Mouse (Mus musculus) ES-Bruce4 (cell line): ENCODE data around the gene Cap2. TPM values are rescaled to one million over a fixed set of nuclear protein-coding genes. Genes with fewer than 3 reads are reported as not detected.

Source experiments
- H3K27ac ChIP-seq: 2 replicates; pipeline ENCODE4 v1.5.1; 2012; ENCODE audit warnings: low read length, inconsistent platforms; ENCODE audit not compliant: insufficient read depth
- H3K27me3 ChIP-seq: 2 replicates; pipeline ENCODE4 v1.6.1; 2012; ENCODE audit warnings: mild to moderate bottlenecking, low read length, inconsistent platforms; ENCODE audit not compliant: control insufficient read depth, poor library complexity, insufficient read depth, severe bottlenecking
- H3K36me3 ChIP-seq: 2 replicates; pipeline ENCODE4 v1.6.1; 2012; ENCODE audit warnings: inconsistent platforms, mild to moderate bottlenecking, low read length, moderate library complexity; ENCODE audit not compliant: control insufficient read depth, poor library complexity, insufficient read depth, severe bottlenecking
- H3K4me1 ChIP-seq: one replicate; pipeline ENCODE4 v1.8.1; 2011; ENCODE audit warnings: low read length; ENCODE audit not compliant: control insufficient read depth, insufficient read depth
- H3K4me3 ChIP-seq: 2 replicates; pipeline ENCODE4 v1.5.1; 2011; ENCODE audit warnings: low read depth, mild to moderate bottlenecking, low read length
- H3K9ac ChIP-seq: 2 replicates; pipeline ENCODE4 v1.6.1; 2012; ENCODE audit warnings: low read depth, mild to moderate bottlenecking, inconsistent platforms; ENCODE audit not compliant: poor library complexity, severe bottlenecking
- H3K9me3 ChIP-seq: replicated peaks from 2 replicates; pipeline ENCODE4 v1.6.1; 2012; ENCODE audit warnings: mild to moderate bottlenecking, low read length, inconsistent platforms; ENCODE audit not compliant: control insufficient read depth, poor library complexity, insufficient read depth, severe bottlenecking
- CTCF ChIP-seq: IDR thresholded peaks from one replicate; pipeline ENCODE4 v1.8.1; 2011; ENCODE audit warnings: low read depth, low read length
- EP300 ChIP-seq: IDR thresholded peaks from 2 replicates; pipeline ENCODE4 v1.6.1; 2011; ENCODE audit warnings: low read depth, low read length; ENCODE audit not compliant: insufficient read depth
- POLR2A ChIP-seq: IDR thresholded peaks from one replicate; pipeline ENCODE4 v1.8.1; 2011; ENCODE audit warnings: low read length; ENCODE audit not compliant: insufficient read depth
- polyA plus RNA-seq: library from polyadenylated mRNA; stranded (reverse); fragments of >200 nt; gene quantifications from 2 replicates; pipeline ENCODE4 v1.2.4, GENCODE M21; 2011; ENCODE audit warnings: low read depth; ENCODE audit not compliant: missing spikeins, insufficient read depth, insufficient read length

Gene Cap2
- polyA plus RNA-seq, 1 experiment: 0.81 TPM

DNA sequence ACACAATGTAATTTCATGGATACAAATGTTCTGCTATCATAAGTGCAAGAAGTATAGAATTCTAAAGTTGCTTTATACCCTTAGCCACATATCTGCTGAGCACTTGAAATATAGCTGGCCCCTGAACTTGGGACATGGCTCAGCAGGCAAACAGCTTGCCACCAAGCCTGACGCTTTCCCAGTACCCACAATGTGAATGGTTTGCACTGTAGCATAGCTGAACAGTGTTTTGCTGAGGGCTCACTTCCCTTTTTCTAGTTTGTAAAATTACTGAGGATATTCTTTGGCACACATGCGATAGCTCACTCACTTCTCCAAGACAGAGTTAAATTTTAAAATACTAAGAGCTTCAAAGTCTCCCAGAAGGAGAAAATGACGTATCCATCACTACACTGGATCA, 20.4 kb upstream of the Cap2 start:
- H3K9me3 ChIP-seq: no peaks in the 10 kb centered on the region
- no peak overlapping the region for H3K9ac ChIP-seq
- no peak overlapping the region for H3K27ac ChIP-seq
- H3K4me3 ChIP-seq: no peak overlapping the region
- H3K36me3 ChIP-seq: no peaks in the 10 kb centered on the region
- H3K27me3 ChIP-seq: no peaks in the 10 kb centered on the region
- TF ChIP-seq CTCF: no peak
- H3K4me1 ChIP-seq: no peaks in the 10 kb centered on the region

DNA sequence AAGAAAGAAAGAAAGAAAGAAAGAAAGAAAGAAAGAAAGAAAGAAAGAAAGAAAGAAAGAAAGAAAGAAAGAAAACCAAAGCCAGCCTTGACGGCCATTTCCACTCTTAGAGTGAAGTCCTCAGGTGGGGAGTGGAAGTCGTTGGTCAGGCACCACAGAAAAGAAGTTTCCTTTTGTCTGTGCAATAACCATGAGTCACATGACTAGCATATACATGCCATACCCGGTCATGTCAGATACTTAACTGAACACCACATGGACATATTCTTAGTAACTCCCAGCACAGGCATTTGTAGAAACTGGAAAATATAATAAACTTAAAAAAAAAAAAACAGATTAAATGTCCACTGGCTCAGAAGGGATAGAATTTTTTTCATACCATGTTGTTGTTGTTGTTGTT, 16.0 kb upstream of the Cap2 start:
- Histone ChIP-seq H3K27me3 (no peaks in the 10 kb centered on the region), H3K36me3 (no peaks in the 10 kb centered on the region), H3K4me1 (no peaks in the 10 kb centered on the region), H3K9me3 (no peaks in the 10 kb centered on the region), H3K27ac (no peak overlapping the region), H3K4me3 (no peak overlapping the region), H3K9ac (no peak overlapping the region)
- TF ChIP-seq EP300 (no peak), POLR2A (no peak), CTCF (no peak)

DNA sequence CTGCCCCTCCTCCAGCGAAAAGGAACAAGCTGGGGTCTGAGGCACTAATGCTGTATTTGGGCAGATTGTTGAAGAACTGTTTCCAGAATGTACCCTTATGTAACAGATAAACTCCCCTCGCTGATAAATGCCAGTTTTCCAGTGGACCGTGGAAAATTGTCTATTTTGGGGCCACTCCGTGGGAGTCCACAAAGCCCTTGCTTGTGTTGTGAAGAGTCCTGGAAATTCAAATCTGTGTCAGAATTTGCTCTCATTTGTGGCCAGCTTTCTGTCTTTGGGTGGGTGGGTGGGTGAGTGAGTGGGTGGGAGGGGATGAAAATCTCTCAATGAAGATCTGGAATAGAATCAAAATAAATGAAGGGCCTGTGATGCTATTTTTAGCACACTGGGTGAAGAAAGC, 13.5 kb upstream of the Cap2 start:
- Histone ChIP-seq H3K4me1 (no peaks in the 10 kb centered on the region), H3K27me3 (no peaks in the 10 kb centered on the region), H3K36me3 (no peaks in the 10 kb centered on the region), H3K4me3 (no peak overlapping the region), H3K9me3 (no peaks in the 10 kb centered on the region), H3K9ac (no peak overlapping the region), H3K27ac (no peak overlapping the region)
- TF ChIP-seq POLR2A (no peak), EP300 (no peak), CTCF (no peak)

- Histone ChIP-seq H3K36me3 (no peaks in the 10 kb centered on the region), H3K4me1 (no peaks in the 10 kb centered on the region), H3K9me3 (no peaks in the 10 kb centered on the region), H3K9ac (no peak overlapping the region), H3K4me3 (no peak overlapping the region), H3K27me3 (no peaks in the 10 kb centered on the region), H3K27ac (no peak overlapping the region)
- TF ChIP-seq EP300 (no peak), POLR2A (no peak), CTCF (no peak)
These were observed 11.0 kb upstream of the Cap2 start for GRCm38 (mm10) chr13:46490644-46491043.

GRCm38 (mm10) chr13:46502390-46502891, 793 bp downstream of the Cap2 start:
- Histone ChIP-seq H3K4me3 (peak overlapping the region; percentile 54), H3K27ac (no peak overlapping the region), H3K9me3 (no peaks in the 10 kb centered on the region), H3K27me3 (no peaks in the 10 kb centered on the region; the same call in 1 of the 2 replicates), H3K9ac (peak overlapping the region; percentile 60), H3K4me1 (no peaks in the 10 kb centered on the region), H3K36me3 (no peaks in the 10 kb centered on the region)
- TF ChIP-seq CTCF (no peak), POLR2A (no peak)

GRCm38 (mm10) chr13:46507944-46508343, 6.3 kb downstream of the Cap2 start:
- H3K27ac ChIP-seq: no peak overlapping the region
- H3K4me3 ChIP-seq: no peak overlapping the region
- no peak overlapping the region for H3K9ac ChIP-seq
- no peak for TF ChIP-seq CTCF
- no peak for TF ChIP-seq EP300
- TF ChIP-seq POLR2A: no peak
- H3K4me1 ChIP-seq: no peaks in the 10 kb centered on the region
- H3K27me3 ChIP-seq: no peaks in the 10 kb centered on the region
- no peaks in the 10 kb centered on the region for H3K9me3 ChIP-seq
- no peaks in the 10 kb centered on the region for H3K36me3 ChIP-seq
